Mouse (Mus musculus) gastrocnemius, adult 18-20 months (tissue): ENCODE data around the gene Otor. TPM values are rescaled to one million over a fixed set of nuclear protein-coding genes. Genes with fewer than 3 reads are reported as not detected.

ENCODE experiments used
- DNase-seq: peaks from one replicate; pipeline ENCODE4 v3.0.0; 2021; ENCODE audit warnings: low spot score
- long read RNA-seq, 2 experiments: library from polyadenylated mRNA; stranded (forward); transcript quantifications; one replicate each; pipeline ENCODE4 v2.0.0; 2021
- total RNA-seq, 2 experiments: library from RNA; stranded (reverse); gene quantifications; 2 replicates each; pipeline ENCODE4 v1.2.3; 2021

Otor gene
- not detected for total RNA-seq
- long read RNA-seq, experiment 1 = 0 reads
- long read RNA-seq, experiment 2 = 0 reads

GRCm38 (mm10) chr2:143078198-143078851 lies at the start of gene Otor:
Otor (plus strand) TSS chr2:143078473.
- no peak for DNase-seq

DNA sequence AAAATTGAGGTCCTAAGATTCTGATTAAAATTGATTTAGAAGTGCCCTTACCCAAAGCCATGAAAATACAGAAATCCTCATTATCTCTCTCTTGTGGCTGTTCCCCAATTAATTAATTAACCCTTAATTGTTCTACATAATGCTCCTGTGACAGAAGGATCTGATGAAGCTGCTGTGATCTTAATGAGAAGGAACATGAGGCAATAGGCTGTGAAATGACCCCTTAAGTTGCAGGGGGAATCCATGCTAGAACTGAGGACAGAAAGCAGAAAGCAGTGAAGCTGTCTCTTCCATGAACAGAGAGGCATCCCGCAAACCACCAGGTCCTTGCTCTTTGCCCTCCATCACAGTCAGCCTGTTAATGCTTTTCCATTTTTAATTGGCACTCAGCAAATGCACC lies 47.0 kb upstream of the Otor start:
- no peak for DNase-seq

GRCm38 (mm10) chr2:143032378-143033255 lies 45.7 kb upstream of the Otor start:
- no peak for DNase-seq

DNA sequence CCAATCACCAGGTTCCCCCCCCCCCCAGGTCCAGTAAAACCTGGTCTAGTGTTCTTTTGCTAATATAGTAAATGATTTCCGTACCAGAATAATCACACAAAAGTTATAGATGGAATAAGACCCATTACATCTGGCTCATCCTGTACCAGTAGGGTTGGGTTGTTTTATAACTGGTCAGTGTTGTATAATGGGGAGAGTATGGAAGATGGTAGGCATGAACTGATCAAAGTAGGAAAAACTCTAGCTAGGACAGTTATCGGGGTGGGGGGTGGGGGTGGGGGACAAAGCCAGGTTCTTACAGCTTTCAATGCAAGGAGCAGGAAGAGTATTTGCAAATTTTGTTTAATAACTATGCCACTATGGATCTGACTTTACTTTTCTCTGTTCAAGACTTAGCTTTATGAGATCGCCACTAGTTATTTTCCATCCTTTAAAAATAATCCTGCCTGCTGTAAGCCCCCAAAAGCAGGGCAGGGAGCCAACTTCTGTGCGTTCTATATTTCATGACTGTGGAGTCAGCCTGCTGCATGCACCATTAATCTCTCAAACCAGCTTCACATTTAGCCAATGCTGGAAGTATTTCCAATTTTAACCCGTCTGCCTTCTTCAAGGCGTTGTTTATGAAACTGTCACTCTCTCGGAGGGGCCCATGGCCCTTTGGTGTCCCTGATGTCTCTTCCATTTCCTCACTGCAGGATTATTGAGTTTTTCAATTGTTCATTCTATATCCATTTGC lies 43.8 kb upstream of the Otor start:
- DNase-seq = no peak

GRCm38 (mm10) chr2:143035086-143035593 lies 43.1 kb upstream of the Otor start:
- peak; percentile 7 for DNase-seq

DNA sequence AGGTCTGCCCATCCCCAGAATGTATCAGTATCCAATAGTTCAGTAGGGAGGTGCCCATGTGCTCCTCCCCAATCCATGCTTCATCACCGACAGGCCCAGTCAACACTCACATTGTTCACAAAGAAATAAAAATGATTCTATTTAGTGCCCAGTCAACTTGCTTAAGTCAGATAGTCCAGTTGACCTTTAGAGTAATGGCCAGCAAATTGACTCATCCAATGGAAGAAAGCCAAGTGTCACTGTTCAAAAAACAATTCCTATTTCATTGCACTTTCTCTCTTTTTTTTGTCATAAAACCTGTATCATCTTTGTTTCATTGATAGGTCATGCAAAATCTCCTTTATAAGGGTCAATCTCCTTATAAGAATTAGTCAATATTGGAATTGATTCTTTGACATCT lies 36.7 kb upstream of the Otor start:
- DNase-seq = no peak

- no peak for DNase-seq
Observed at GRCm38 (mm10) chr2:143055251-143055650, 23.0 kb upstream of the Otor start.

GRCm38 (mm10) chr2:143056736-143057135 lies 21.5 kb upstream of the Otor start:
- no peak for DNase-seq

GRCm38 (mm10) chr2:143062432-143062811 lies 15.9 kb upstream of the Otor start:
- DNase-seq = no peak

DNA sequence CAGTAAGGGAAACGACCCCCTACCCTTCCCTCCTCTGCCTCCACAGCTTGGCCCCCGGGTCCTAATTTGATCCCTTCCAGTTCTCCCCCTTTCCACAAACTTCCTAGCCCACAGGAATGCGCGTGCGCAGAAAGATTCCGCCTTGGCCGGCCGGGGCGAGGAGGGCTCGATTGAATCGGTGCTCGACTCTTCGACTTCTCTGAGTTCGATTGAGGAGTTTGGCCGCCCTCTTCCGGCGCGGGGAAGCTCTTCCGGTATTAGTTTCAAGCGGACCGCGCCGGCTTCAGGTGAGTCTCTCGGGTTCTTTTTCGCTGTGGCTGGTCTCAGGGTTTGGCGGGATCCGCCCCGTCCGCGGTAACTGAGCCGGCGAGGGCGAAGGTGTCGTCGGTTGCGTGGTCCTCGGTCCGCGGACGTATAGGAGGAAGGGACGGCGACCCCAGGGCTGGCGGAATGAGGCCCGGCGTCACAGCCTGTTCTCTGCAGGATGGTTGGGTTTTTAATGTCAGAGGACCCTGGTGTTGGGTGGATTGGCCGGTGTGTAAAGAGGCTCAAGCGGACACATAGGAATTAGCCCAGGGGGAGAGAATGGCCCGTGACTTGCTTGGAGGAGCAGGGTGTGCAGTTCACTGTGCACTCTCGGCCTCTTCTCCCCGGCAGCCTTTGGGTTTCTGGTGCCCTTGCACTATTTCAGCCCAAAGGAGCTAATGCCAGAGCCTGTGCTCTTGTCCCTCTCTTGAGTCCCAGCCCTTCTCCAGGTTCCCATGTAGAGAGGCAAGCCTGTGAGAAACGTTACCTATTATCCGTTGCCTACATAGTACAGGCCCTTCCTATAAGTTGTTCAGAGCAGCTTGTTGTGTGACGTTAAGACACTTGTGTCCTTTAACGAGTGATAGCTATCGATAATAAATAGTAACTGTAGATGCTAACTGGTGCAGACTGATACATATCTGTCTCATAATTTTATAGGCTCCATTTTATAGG lies 15.2 kb upstream of the Otor start, which contains the start of gene Snrpb2:
TSS of gene Snrpb2 (plus strand) at position 228 of the 981 bp plus-strand sequence.
- peak; percentile 91 for DNase-seq

GRCm38 (mm10) chr2:143065914-143066313 lies 12.4 kb upstream of the Otor start:
- no peak for DNase-seq

DNA sequence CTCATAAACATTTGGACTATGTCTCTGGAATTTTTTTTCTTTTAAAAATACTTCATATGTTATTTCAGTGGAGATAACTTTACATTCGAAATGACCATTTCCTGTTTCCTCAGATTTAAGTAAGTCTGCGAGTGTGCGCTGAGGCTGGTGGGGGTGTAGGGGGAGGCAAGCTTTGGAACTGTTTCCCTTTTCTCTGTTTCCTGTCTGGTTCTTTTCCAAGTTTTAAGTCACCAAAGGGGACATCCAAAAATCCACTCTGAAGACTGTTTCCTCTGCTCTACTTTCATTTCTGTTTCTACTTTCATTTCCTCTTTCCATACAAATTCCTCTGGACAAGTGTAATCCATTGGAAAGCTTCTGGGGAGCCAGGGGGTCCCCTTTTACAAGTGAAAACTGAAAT lies 3.4 kb downstream of the Otor start:
- DNase-seq = no peak

DNA sequence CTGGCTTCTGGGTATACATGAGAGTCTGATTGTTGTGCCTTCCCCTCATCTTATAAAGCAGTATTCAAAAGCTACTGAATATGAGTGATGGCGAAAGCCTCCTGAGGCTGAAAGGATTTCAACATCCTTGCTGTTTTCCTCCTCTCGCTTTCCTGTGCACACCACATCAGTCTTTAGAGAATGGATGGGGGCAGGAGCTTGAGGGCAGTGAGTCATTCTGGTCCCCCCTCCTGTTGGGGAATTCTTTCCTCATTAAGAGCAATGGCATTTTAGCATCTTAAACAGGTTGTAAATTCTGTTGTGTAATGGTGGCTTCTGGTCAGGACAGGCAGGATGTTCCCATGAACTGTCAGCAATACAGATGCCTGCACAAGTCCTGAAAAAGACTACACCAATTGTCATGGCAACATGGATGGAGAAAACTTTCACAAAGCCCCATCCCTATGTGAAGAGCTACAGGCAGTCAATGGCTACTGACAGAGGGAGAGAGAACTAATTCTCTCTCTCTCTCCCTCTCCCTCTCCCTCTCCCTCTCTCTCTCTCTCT lies 6.7 kb downstream of the Otor start:
- no peak for DNase-seq

DNA sequence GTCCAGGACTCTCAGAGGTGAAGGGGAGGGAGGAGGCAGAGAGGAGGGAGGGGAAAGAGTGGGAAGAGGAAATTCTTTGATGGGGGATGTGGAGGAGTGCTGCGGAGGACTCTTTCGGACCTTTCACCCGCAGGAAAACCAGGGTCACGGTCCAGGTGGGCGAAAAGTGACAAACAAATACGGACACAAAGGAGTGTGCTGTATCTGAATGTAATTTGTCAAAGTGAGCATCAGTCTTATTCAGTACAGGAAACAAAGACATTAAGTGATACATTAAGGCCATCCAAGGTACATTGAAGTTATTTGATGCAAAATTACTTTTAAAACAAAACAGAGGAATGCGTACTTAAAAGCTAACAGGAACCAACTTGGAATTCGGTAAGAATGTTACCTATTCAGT lies 11.6 kb downstream of the Otor start:
- DNase-seq = no peak

DNA sequence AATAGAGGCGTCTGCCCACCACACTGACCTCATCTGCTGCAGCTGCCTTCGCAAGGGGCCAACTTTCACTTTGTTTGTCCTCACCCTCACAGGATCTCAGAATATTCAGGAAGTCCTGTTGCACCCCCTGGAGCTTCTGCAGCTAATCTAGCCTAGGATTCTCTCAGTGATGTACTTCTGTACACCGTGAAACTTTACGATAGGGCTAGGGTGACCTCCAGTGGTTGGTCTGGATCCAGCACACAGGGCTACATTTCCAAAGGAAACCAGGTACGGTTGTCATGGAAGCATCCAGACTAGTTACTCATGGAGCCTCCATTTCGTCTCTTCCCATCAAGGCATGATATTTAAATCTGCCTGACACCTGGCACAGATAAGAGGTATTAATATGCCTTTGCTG lies 15.5 kb downstream of the Otor start:
- DNase-seq = peak; percentile 44

GRCm38 (mm10) chr2:143094761-143095160 lies 16.5 kb downstream of the Otor start:
- no peak for DNase-seq

GRCm38 (mm10) chr2:143097170-143097569 lies 18.9 kb downstream of the Otor start:
- DNase-seq = no peak

DNA sequence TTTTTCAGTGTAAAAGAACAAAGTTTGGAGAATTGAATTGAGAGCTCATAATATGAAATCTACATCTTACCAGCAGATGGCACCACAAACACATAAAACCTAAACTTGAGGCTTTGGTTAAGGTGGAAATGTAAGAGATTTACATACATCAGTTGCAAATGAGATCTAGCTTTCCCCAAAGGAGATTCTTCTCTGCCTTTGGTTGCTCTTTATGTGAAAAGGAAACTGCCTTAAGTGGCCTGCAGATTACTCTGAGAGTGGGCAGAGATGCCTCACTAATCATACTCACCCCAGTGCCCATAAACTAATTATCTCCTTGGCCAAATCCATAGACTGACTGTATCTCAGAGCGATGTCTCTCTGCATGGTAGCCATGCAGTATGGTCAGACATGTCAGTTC lies 35.6 kb downstream of the Otor start:
- no peak for DNase-seq

- no peak for DNase-seq
Observed at GRCm38 (mm10) chr2:143114716-143115115, 36.4 kb downstream of the Otor start.

- no peak for DNase-seq
Observed at GRCm38 (mm10) chr2:143117453-143117852, 39.2 kb downstream of the Otor start.
